Mouse (Mus musculus) embryonic facial prominence, embryonic 13.5 days (tissue): ENCODE measurements around the gene Ttn. TPM values are rescaled to one million over a fixed set of nuclear protein-coding genes. Genes with fewer than 3 reads are reported as not detected.

Experiments
- ATAC-seq: fragments of 200-750 bp; cut with Nextera tagmentation; 2 replicates; pipeline ENCODE4 v1.8.0; 2017; ENCODE audit warnings: low read depth; ENCODE audit not compliant: insufficient number of reproducible peaks, insufficient read depth, low FRiP score, low TSS enrichment
- H3K27ac ChIP-seq: fragments of 300-500 bp; sonication (generic); 2 replicates; pipeline ENCODE4 v1.5.1; 2015; ENCODE audit warnings: moderate library complexity, mild to moderate bottlenecking, inconsistent platforms
- H3K27me3 ChIP-seq: fragments of 300-500 bp; sonication (generic); 2 replicates; pipeline ENCODE4 v1.6.1; 2015; ENCODE audit warnings: mild to moderate bottlenecking, inconsistent platforms
- H3K36me3 ChIP-seq: fragments of 300-500 bp; sonication (generic); 2 replicates; pipeline ENCODE4 v1.6.1; 2015; ENCODE audit warnings: mild to moderate bottlenecking, inconsistent platforms
- H3K4me1 ChIP-seq: fragments of 300-500 bp; sonication (generic); 2 replicates; pipeline ENCODE4 v1.6.1; 2015; ENCODE audit warnings: inconsistent platforms
- H3K4me2 ChIP-seq: fragments of 300-500 bp; sonication (generic); 2 replicates; pipeline ENCODE4 v1.6.1; 2015; ENCODE audit warnings: moderate library complexity, mild to moderate bottlenecking, inconsistent platforms
- H3K4me3 ChIP-seq: fragments of 300-500 bp; sonication (generic); 2 replicates; pipeline ENCODE4 v1.5.1; 2015; ENCODE audit warnings: mild to moderate bottlenecking, inconsistent platforms
- H3K9ac ChIP-seq: fragments of 300-500 bp; sonication (generic); 2 replicates; pipeline ENCODE4 v1.6.1; 2015; ENCODE audit warnings: mild to moderate bottlenecking, inconsistent platforms
- H3K9me3 ChIP-seq: fragments of 300-500 bp; sonication (generic); 2 replicates; pipeline ENCODE4 v1.6.1; 2016; ENCODE audit warnings: inconsistent platforms
- WGBS: fragments of 180-500 bp; shearing (Covaris S2); methylation state at CpG from one replicate; pipeline ENCODE4 v1.1.7; 2015; ENCODE audit warnings: mixed read lengths; 5-methylcytosine and 5-hydroxymethylcytosine counted together
- polyA plus RNA-seq: library from polyadenylated mRNA; unstranded; fragments of >200 nt; fragmentation: Nextera tagmentation; extraction: Ambion mirVana; gene quantifications from 2 replicates; pipeline ENCODE4 v1.2.1, GENCODE M21; 2015

Gene Ttn
- polyA plus RNA-seq, 1 experiment from 2014 or later = 14.6 TPM

DNA sequence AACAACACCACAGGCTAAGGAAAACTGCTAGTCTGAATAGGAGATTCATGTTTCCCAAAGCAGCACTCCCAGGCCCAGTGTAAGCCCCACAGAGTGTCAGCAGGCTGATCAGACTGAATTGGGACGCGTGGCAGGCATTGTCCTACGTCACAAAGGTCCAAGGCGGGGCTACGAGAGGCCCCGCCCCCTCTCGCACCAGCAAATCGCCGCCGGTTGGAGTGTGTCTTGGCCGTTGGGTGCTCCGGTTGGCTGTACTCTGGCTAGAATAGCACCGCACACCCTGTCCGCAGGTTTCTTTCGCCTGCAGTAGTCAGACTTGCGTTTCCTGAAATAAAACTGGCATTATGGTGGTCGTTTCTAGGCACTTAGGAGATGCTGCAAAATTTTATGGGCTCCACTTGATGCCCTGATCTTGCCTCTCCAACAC lies 309.4 kb downstream of the Ttn start, which contains the start of gene Fkbp7:
Fkbp7 (minus strand) TSS at position 151 of the 427 bp plus-strand sequence.
- ATAC-seq = peak; percentile 92
- Histone ChIP-seq H3K9me3 (no peaks in the 10 kb centered on the region), H3K36me3 (peaks cover 4% of the 10 kb centered on the region; the same call in 1 of the 2 replicates), H3K9ac (peak within 1 kb of the TSS; percentile 76), H3K4me2 (peak within 1 kb of the TSS; percentile 69), H3K27ac (peak within 1 kb of the TSS; percentile 83), H3K4me3 (peak within 1 kb of the TSS; percentile 56), H3K4me1 (peaks cover 26% of the 10 kb centered on the region), H3K27me3 (no peaks in the 10 kb centered on the region)
- WGBS = under 1% methylated on average over 17 of the region's 17 CpGs

DNA sequence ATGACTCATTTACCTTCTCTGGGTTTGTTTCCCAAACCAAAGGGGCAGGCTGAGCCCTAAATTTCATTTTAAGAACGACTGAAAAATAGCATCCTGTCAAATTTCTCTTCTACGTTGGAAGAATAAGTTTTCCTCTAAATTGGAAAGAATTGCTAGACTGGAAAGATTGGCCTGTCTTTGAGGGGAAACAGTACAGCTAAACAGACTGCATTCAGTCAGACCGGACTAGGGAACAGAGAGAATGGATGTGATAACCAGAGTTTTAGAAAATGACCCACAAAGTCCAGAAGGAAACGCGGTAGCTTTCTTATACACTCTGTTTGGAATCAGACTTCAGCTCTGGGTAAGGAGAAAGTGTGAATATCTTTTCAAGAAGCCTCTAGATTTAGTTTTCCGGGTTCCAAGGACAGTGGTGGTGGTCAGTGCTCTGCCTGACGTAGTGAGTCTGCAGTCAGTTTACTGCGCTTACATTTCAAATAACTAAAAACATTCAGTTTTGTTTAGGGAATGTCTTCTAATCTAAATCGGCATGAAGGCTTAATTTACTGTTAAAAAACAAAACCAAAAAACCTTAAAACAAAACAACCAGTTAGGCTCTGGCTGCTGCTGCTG lies 310.1 kb downstream of the Ttn start:
- 20% methylated on average over 9 of the region's 9 CpGs for WGBS
- Histone ChIP-seq H3K27ac (peak overlapping the region; percentile 83), H3K4me2 (peak overlapping the region; percentile 69), H3K4me3 (peak overlapping the region; percentile 56), H3K27me3 (no peaks in the 10 kb centered on the region), H3K4me1 (peaks cover 24% of the 10 kb centered on the region), H3K9ac (peak overlapping the region; percentile 76), H3K36me3 (peaks cover 6% of the 10 kb centered on the region; the same call in 1 of the 2 replicates), H3K9me3 (no peaks in the 10 kb centered on the region)
- no peak for ATAC-seq

DNA sequence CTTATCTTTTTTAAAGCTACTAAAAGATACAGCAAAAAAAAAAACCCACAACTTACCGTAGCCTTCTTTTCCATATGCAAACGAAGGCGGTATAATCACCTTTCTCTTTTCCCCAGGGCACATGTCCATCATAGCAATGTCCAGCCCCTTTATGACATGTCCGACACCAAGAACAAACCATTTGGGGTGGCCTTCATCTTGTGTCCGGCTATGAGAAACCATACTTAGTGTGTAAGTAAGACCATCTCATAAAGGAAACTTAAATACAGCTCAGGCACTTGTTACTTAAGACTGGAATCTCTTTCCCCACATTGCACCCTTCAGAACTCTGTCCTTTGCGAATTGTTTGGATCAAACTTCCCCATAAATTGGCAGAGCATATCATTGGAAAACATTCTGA lies 310.7 kb downstream of the Ttn start:
- H3K36me3 ChIP-seq = peaks cover 11% of the 10 kb centered on the region; the same call in 1 of the 2 replicates
- H3K9ac ChIP-seq = peak overlapping the region; percentile 76
- peaks cover 21% of the 10 kb centered on the region for H3K4me1 ChIP-seq
- peak overlapping the region; percentile 69 for H3K4me2 ChIP-seq
- 0 out of 2 replicates have a peak overlapping the region, but pooled peaks have one; percentile 83 for H3K27ac ChIP-seq
- ATAC-seq = no peak
- WGBS = 89% methylated on average over 6 of the region's 6 CpGs
- H3K9me3 ChIP-seq = no peaks in the 10 kb centered on the region
- peak overlapping the region; percentile 56 for H3K4me3 ChIP-seq
- H3K27me3 ChIP-seq = no peaks in the 10 kb centered on the region

DNA sequence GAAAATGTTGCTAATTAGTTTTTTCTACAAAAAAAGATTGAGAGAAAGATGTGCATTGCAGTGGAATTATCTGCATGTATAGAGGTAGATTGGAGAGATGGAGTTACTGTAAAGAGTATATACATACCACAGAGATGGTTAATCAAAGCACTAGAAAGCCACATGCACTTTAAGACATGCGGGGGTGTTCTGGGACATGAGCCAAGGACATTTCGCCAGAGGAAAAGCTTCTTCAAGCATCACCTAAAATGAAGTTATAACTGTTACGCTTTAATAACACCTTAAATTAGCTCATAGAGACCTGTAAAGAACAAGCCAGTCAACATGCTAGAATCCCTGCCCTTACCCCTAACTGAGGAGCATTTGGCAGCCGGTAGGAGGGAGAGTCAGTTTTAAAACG lies 315.1 kb downstream of the Ttn start:
- WGBS = 72% methylated on average over 5 of the region's 5 CpGs

DNA sequence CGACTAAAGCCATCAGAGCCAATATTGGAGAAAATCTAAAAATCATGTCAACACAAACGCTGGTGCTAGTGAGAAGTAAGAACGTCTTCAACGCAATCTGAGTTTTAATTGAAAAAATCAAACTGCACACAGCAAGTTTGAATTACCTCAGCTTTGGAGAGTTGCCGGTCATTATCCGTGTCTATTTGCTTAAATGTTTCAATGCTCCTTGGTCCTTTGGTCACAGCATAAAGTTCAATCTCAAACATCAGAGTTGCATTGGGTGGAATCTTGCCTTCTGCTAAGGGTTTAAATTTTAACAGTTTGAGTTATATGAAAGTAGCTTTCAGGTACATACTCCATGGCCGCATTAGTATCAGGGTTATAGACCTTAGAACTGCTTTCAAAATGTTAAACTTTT lies 316.8 kb downstream of the Ttn start:
- Histone ChIP-seq H3K27me3 (no peaks in the 10 kb centered on the region), H3K4me1 (no peaks in the 10 kb centered on the region), H3K4me2 (no peak overlapping the region), H3K9me3 (no peaks in the 10 kb centered on the region), H3K9ac (no peak overlapping the region), H3K27ac (no peak overlapping the region), H3K36me3 (peaks cover 49% of the 10 kb centered on the region), H3K4me3 (no peak overlapping the region)
- WGBS = 92% methylated on average over 7 of the region's 7 CpGs
- no peak for ATAC-seq

More for the DNA sequence above, 315.1 kb downstream of the Ttn start:
- Histone ChIP-seq H3K36me3 (peaks cover 43% of the 10 kb centered on the region), H3K4me3 (no peak overlapping the region), H3K9me3 (no peaks in the 10 kb centered on the region), H3K4me1 (peaks cover 7% of the 10 kb centered on the region; the same call in 1 of the 2 replicates), H3K27me3 (no peaks in the 10 kb centered on the region), H3K27ac (no peak overlapping the region), H3K4me2 (no peak overlapping the region), H3K9ac (no peak overlapping the region)
- no peak for ATAC-seq

DNA sequence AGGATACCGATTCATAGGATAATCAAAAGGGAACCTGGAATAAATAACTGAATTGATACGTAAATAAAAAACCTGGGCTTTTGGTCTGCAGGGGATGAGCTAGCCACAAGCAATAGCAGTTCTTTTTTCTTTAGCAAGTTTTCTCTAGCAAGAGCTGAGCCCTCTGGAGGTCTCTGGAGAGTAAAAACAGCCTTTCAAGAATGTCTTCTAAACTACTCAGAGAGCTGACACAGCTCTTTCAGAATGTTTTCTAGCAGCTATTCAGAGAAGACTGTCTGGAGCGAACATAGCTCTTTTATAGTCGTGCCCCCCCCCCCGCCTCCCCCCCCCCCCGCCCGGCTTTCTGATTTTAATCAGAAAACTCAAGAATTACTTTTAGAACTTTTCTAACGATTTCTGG lies 322.9 kb downstream of the Ttn start:
- Histone ChIP-seq H3K27ac (no peak overlapping the region), H3K9me3 (no peaks in the 10 kb centered on the region), H3K4me3 (no peak overlapping the region), H3K4me1 (peaks cover 4% of the 10 kb centered on the region; the same call in 1 of the 2 replicates), H3K4me2 (no peak overlapping the region), H3K9ac (no peak overlapping the region), H3K27me3 (no peaks in the 10 kb centered on the region), H3K36me3 (peaks cover 25% of the 10 kb centered on the region)
- ATAC-seq = no peak
- 45% methylated on average over 6 of the region's 8 CpGs for WGBS

DNA sequence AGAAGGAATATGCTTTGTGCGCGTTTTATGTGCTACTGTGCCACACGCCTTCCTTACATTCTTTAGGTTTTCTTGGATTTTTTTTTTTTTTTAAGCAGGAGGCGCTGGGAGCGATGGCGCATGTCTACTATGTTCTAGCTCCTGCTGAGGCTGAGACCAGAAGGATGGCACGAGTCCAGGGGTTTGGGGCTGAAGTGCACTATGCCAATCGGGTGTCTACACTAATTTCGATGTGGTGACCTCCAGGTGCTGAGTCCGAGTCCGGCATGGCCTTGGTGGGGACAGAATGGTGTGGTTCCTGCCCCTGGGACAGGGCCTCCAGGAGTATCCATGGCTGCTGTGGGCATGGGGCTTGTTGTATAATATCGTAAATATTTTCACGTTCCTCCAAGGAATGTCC lies 323.8 kb downstream of the Ttn start:
- no peak overlapping the region for H3K4me2 ChIP-seq
- ATAC-seq = no peak
- no peak overlapping the region for H3K27ac ChIP-seq
- H3K4me1 ChIP-seq = peaks cover 4% of the 10 kb centered on the region; the same call in 1 of the 2 replicates
- H3K27me3 ChIP-seq = no peaks in the 10 kb centered on the region
- no peak overlapping the region for H3K9ac ChIP-seq
- no peak overlapping the region for H3K4me3 ChIP-seq
- peaks cover 18% of the 10 kb centered on the region for H3K36me3 ChIP-seq
- 79% methylated on average over 13 of the region's 13 CpGs for WGBS
- H3K9me3 ChIP-seq = no peaks in the 10 kb centered on the region

DNA sequence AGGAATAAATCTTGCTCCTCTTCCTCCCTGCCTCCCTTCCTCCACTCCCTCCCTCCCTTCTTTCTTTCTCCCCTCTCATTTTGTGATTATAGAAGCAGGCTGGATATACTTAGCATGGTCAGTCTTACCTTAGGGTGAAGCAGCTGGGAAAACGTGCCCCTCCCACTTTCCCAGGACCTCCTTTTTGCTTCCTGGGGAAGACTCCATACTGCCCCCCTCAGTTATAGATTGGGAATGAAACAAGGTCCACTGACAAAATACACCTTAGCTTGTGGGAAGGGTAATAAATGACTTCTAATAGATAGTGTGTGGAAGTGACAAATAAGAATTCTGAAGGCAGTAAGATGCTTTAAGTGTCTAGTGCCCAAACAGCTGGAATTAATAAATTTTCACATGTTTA lies 326.4 kb downstream of the Ttn start:
- H3K9me3 ChIP-seq = no peaks in the 10 kb centered on the region
- no peak overlapping the region for H3K4me2 ChIP-seq
- WGBS = 6% methylated on average over 1 of the region's 1 CpGs
- no peak overlapping the region for H3K4me3 ChIP-seq
- no peak for ATAC-seq
- H3K27ac ChIP-seq = no peak overlapping the region
- H3K9ac ChIP-seq = no peak overlapping the region
- H3K4me1 ChIP-seq = peaks cover 4% of the 10 kb centered on the region; the same call in 1 of the 2 replicates
- no peaks in the 10 kb centered on the region for H3K36me3 ChIP-seq
- H3K27me3 ChIP-seq = no peaks in the 10 kb centered on the region

DNA sequence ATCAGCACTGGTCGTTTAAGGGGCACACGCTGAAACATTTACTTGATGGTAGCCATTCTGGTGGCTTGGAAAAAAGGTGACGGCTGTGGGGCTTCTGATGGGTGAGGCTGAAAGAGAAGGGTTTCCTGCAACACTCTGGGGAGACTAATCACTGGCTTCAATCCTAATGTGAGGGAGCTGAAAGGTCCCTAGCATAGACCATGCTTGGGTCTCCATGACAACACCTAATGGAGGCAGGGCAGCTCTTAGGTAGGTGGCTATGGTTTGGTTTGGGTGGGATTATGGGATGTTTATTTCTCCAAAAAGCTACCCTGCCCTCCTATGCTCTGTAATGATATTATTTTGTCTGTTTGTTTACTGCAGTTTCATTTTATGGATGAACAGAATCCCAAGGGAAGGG lies 326.9 kb downstream of the Ttn start:
- H3K27ac ChIP-seq = no peak overlapping the region
- WGBS = 82% methylated on average over 3 of the region's 3 CpGs
- H3K4me3 ChIP-seq = no peak overlapping the region
- peaks cover 4% of the 10 kb centered on the region; the same call in 1 of the 2 replicates for H3K4me1 ChIP-seq
- no peaks in the 10 kb centered on the region for H3K27me3 ChIP-seq
- no peak overlapping the region for H3K9ac ChIP-seq
- ATAC-seq = no peak
- no peaks in the 10 kb centered on the region for H3K9me3 ChIP-seq
- no peak overlapping the region for H3K4me2 ChIP-seq
- no peaks in the 10 kb centered on the region for H3K36me3 ChIP-seq

DNA sequence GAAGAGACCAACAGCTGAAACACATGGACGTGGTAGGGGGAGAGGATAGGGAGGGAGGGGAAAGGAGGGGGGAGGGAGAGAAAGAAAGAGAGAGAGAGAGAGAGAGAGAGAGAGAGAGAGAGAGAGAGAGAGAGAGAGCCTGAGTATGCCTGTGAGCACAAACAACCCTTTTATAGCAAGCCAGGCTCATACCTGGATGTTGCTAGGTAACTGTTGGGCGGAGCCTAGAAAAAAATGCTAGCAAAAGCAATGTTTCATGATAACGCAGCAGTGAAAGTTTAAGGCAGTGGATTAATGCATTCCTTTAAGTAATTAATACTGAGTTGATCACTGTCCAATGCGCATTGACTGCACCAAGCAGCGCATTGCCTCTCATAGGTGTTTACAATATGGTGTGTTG lies 327.7 kb downstream of the Ttn start:
- 74% methylated on average over 5 of the region's 5 CpGs for WGBS
- Histone ChIP-seq H3K4me2 (no peak overlapping the region), H3K36me3 (no peaks in the 10 kb centered on the region), H3K9me3 (no peaks in the 10 kb centered on the region), H3K9ac (no peak overlapping the region), H3K4me3 (no peak overlapping the region), H3K27me3 (no peaks in the 10 kb centered on the region), H3K4me1 (peaks cover 4% of the 10 kb centered on the region; the same call in 1 of the 2 replicates), H3K27ac (no peak overlapping the region)
- no peak for ATAC-seq
